Mouse (Mus musculus): ENCODE results near the gene Oasl1.

The Oasl1 gene

DNA sequence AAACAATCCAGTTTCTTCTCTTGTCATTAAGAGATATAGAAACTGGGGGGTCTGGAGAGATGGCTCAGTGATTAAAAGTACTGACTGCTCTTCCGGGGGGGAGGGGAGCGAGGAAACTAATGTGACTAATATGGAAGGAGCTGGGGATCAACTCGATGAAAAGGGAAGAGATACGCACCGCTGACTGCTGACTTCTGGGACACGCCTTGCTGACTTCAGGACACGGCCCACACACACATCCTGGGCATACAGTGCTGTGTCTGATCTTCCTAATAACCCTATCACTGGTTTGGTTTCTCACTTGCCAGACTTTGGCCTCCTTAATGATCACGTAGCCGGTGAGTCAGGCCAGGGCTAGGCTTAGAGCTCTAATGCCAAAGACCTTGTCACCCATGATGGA, 3.7 kb downstream of the Oasl1 start:
- DNase-seq, result no peak

- DNase-seq, result no peak
Measured at GRCm38 (mm10) chr5:114931626-114932025, 8.6 kb downstream of the Oasl1 start.

DNA sequence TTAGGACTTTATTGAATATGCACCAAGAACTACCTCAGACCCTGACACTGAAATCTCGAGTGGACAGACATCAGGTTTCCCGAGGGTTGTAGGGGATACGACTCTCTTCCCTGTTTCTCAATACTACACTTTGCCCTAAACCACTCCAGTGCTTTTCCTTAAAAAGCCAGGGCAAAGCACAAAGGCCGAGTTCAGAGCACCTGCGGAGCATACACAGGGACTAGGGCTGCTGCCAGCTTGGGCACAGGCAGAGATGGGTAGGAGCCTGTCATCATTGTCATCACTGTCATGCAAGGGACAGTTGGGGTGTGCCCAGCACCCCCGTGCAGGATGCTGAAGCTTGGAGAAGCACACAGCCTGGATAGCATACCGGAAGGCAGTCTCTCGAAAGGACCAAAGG, 10.2 kb downstream of the Oasl1 start:
- no peak for DNase-seq

DNA sequence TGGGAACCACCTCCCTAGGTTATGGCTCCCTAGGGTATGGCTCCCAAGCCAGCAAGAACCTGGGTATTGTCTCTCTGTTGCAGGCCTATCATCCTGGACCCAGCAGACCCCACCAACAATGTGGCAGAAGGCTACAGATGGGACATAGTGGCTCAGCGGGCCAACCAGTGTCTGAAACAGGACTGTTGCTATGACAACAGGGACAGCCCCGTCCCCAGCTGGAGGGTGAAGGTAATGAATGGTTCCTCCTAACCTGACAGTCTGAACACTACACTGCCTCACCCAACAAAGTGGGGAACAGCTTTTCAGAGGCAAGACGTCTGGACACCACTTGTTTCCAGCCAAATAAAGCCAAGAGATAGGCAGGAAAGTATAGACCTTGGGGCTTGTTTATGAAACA, 12.8 kb downstream of the Oasl1 start:
- no peak for DNase-seq

DNA sequence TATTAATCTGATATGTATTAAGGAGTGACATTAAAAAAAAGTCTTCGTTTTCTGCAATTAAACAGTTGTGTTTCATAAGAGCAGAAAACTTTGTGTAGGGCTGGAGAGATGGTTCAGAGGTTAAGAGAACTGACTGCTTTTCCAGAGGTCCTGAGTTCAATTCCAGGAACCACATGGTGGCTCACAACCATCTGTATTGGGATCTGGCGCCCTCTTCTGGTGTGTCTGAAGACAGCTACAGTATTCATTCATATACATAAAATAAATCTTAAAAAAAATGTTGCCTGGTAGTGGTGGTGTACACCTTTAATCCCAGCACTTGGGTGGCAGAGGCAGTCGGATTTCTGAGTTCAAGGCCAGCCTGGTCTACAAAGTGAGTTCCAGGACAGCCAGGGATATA, 18.1 kb downstream of the Oasl1 start:
- peak in 1 of 2 experiments; percentile 27 for DNase-seq

DNA sequence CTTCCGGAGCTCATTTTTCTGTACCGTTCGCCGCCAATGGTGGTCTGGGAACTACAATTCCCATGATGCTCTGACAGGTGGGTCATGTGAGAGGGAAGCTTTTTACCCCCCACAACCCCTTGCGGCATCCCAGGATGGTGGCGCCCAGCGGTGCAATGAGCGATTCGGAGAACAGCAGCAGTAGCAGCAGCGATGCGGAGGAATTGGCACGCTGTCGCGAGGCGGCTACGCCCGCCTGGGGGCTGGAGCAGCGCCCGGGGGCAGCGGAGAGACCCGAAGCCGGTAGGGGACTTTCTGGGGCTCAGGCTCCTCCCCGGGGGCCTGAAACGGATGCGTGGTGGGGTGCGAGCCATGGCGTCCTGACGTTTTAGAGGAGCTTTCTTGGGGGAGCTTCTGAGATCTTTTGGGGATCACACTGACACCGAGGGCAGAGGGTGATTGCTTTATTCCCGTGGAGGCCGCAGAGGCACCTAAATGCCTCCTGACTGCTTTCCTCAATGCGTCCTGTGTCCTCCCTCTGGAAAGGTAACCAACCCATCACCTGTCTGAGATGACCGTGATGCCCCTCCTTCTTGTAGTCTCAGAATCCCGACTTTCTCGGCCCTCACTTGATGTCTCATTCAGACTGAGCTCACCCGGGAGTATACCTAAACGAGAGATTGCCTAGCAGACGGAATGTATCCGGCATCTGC, 19.2 kb downstream of the Oasl1 start, which contains the start of gene 2210016L21Rik:
Gene 2210016L21Rik, plus strand, starts transcription at position 85 of the 692 bp plus-strand sequence.
- DNase-seq, result peak; percentile 81 to 84

- no peak for DNase-seq
Measured at GRCm38 (mm10) chr5:114942766-114943130, 19.7 kb downstream of the Oasl1 start.

GRCm38 (mm10) chr5:114945072-114945471, 22.0 kb downstream of the Oasl1 start:
- no peak for DNase-seq

DNA sequence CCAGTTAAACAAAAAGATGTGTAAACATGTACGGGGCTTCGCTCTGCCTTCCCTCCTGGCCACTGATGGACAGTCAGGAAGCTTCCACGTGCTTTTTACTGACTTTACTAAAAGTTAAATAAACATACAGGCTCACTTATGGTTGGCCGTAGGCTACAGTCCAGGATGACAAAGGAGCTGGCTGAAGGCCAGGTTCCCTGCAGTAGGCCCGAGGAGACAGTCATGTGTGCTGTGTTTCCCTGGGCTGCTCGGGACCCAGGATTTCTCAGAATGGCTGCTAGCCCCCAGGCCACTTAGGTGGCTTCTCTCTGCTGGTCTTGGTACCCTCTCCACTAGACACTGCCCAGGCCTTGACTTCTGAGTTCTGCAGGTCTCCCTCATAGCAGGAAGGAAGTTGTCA, 25.9 kb downstream of the Oasl1 start:
- no peak for DNase-seq

DNA sequence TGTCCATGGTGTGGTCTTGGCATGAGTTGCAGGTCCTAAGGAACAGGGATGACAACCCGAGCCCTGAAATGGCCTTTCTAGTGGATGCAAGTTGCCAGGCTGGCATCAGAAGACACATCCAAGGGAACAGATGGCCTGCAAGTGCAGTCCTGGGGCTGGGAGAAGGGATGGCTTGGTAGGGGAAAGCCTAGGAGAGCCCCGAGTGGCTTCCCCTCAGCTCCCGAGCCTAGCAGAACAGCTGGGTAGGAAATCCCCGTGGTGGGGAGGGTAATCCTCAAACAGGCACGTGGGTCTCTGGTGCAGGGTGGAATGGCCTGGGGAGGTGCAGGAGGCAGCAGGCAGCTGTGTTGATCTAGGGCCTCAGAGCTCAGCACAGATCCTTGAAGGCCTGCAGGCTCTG, 26.3 kb downstream of the Oasl1 start:
- no peak for DNase-seq

GRCm38 (mm10) chr5:114949812-114950211, 26.8 kb downstream of the Oasl1 start:
- no peak for DNase-seq

GRCm38 (mm10) chr5:114950669-114951068, 27.6 kb downstream of the Oasl1 start:
- DNase-seq, result no peak

DNA sequence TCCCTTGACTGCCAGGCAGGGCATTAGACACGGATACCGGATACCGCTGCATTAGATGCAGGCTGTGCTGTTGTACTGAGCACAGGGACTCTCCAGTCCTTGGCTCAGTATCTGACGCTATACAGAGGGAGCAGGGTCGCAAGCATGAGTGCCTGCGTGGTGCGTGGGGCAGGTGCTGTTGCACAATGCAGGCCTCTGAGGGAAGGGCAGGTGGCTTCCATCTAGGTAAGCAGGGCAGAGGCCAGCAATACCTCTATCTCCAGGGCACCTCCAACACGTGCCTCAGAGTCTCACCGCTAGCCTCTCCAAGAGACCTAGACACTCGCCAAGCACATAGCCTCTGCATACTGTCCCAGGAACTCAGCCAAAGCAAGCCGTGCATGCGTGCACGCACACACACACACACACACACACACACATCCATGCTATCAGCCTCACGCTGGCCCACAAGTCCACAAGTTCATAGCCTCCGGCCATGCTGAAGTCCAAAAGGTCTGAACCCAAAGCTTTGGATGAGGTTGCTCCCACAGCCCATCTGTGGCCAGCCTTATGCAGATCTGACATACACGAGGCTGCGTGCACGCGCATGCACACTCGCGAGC, 28.3 kb downstream of the Oasl1 start:
- DNase-seq, result no peak

DNA sequence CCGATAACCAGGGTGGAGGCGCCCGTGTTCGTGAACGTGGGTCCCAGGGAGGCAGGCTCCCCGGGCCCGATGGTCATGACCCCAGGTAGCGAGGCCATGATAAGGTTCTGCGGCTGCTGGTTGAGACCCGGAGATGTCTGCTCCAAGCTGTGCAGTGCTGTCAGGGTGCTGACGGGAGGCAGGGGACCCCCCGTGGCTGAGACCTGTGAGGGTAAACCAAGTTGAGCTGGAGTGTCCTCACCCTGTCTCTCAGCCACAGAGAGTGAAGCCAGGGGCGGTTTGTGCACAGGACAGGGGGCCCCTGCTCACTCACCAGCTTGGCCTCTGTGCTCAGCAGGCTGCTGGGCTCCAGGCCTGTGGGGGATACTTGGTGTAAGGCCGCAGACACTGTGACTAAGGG, 30.3 kb downstream of the Oasl1 start:
- no peak for DNase-seq

GRCm38 (mm10) chr5:114958069-114958468, 35.0 kb downstream of the Oasl1 start:
- DNase-seq, result no peak

DNA sequence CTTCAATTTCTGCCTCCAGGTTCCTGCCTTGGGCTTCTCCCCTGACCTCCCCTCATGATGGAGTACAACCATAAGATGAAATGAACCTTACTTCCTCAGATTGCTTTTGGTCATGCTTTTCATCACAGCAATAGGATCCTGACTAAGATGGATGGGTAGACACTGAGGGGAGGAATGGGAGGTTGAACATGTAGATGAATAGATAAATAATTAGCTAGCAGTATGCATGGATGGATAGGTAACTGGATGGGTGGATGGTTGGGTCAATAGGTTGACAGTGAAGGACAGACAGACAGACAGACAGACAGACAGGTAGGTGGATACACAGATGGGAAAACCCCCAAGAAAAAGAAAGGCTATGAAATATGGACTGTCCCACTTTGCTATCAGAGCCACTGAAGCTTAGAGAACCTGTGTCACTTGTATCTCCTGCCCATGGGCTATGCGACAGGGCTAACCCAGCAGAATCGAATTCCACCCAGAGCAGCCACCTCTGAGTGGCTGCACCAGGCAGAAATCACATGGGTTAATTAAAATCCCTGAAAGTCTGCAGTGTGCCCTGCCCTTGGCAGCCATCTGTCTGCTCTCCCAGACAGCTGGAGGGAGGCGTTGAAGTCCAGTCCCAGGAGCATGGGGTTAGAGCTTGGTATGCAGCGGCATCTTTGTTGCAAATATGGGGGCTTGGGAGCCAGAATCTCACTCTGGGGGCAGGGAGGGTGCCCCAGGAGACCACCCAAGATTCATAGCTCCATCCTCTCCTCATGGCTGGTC, 38.7 kb downstream of the Oasl1 start:
- DNase-seq, result no peak

- no peak for DNase-seq
Measured at GRCm38 (mm10) chr5:114964315-114964966, 41.4 kb downstream of the Oasl1 start.

DNA sequence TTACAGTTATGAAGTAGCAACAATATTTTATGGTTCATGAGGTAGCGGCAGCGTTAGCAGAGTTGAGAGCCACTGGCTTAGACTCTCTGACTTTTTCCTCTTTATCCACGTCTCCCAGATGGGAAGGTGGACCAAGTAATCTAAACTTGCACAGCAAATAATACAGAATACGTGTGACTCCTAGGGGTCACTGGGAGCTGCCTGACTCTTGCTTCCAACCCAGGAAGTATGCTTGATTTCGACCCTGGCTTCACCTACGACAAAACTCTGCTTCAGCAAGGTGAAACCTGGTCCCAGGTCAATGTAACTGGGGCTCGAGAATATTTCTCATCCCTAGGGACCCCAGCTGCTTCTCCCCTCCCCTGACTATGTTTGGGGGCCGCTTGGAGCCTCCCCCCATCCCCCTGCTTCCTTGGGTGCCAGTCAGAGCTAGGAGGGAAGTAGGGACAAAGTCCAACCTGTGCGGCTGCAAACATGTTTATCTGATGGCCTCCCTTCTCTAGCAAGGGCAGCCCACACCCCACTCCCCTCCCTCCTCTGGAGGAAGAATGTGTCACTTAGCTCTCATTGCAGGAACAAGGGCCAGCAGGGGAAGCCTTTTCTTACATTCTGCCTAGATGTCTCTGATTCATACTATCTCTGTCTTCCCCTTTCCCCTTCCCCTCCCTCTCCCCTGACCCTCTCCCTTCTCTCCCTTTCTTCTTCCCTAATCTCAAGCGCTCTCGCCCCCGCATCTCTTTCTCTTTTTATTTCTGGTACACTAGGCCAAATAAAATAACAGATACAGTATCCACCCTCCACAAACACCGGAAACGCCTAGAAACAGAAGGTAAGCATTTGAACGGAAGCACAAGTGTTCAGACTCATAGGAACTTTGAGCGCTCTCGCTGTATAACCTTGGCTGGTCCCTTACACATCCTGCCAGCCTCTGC, 42.2 kb downstream of the Oasl1 start:
- no peak for DNase-seq

DNA sequence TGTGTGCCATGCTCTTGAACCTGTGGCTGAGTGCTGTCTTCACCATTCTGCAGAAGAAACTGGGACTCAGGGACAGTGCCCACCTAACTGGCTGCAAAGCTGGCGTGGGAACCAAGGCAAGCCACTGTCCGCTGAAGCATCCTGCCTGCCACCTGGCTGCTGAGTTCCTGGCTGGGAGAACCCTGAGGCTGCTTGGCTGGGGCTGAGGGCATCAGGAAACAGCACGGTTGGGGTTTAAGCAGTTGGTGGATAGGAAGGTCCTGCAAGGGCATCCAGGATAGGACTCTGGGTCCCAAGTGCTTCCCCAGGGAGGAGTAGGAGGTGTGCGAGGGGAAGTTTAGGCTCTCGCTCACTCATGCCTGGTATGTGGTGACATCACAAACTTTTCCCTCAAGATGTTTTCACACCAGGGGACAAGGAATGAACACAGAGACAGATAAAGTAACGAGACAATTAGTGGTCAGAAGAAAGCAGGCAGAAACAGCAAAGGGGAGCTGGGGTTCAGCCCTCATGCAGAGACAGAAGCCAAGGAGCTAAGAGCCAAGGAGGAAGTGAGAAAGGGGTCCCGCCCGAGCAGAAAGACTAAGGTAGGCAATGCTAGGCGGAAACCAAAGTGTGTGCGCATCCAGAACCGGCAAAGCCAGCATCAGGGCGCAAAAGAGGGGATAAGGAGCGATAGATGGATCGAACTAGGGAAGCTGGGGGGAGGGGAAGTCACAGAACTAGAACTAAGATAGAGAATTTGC, 44.7 kb downstream of the Oasl1 start:
- peak; percentile 41 to 49 for DNase-seq

DNA sequence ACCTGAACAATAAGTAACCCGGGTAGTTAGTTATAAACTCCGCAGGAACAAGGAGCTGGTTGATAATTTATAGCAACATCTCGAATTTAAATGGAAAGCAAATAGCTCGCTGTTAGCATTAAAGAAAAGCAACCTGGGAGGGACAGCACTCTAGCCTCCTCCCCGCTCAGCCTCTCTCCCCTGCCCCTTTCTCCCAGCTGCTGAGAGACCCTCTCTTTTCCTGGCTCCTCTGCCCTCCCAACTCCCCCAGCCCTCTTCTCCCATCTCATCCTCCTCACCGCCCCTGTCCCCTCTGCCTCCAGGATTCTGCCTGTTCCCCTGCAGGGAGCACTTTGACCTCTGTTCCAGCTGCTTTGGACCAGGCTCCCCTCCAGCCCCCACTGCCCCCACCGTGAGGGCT, 45.6 kb downstream of the Oasl1 start:
- no peak for DNase-seq

DNA sequence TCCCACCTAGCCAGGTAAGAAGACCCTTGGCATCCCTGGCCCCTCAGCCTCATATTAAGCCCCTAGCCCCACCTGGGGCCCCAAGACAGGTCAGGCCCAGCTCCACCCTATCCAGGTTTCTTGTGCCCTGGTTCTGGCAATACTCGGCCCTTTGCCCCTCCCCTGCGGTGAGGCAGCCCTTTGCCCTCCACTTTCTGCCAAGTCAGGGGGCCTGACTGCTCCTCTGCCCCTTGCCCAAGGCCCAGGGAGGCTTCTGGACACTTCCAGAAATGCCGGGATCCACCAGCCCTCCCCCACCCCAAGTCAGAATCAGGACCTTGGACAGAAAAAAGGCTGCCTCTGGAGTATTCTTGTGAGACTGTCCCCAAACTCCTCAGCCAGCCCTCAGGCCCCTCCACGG, 46.0 kb downstream of the Oasl1 start:
- no peak for DNase-seq
